In genomic region chr2:174598451-174598850, GRCm38 (mm10) we compare ENCODE assay signal across 13 mouse cellular contexts. TPM values are rescaled to one million over a fixed set of nuclear protein-coding genes. Genes with fewer than 3 reads are reported as not detected.
A peak's percentile ranks its signal among the peaks of the same experiment; 100 is the strongest.
DNase-seq lines count a peak whose midpoint lies in the region; ATAC-seq and TF ChIP-seq lines count a peak whose summit lies in the region.
"Had no signal": no experiment of that assay in that cellular context is flagged by ENCODE, and none has a peak within 500 bp of the region (broad histone marks: within the 10 kb centered on the region; RNA-seq: fewer than 3 reads in every experiment).

No protein-coding gene starts in this region.

- no peak overlapping the region for H3K9ac ChIP-seq in kidney, embryonic 14.5 days (ENCODE audit: low read depth, low read length)
- H3K9ac ChIP-seq: forebrain, embryonic 12.5 days; liver, embryonic 13.5 days had no signal

- H3K27me3 ChIP-seq in embryonic facial prominence, embryonic 10.5 days (replicated peaks; ENCODE audit: low read depth, poor library complexity, severe bottlenecking), result no peaks in the 10 kb centered on the region; the same call in 1 of the 2 replicates
- H3K27me3 ChIP-seq in kidney, adult 2 months (replicated peaks; ENCODE audit: control insufficient read depth, insufficient read depth, low read length), result no peaks in the 10 kb centered on the region
- H3K27me3 ChIP-seq in kidney, embryonic 14.5 days (ENCODE audit: control insufficient read depth, insufficient read depth, low read length), result no peaks in the 10 kb centered on the region
- H3K27me3 ChIP-seq: forebrain, embryonic 12.5 days had no signal

- H3K9me3 ChIP-seq in embryonic facial prominence, embryonic 10.5 days, result no peaks in the 10 kb centered on the region
- H3K9me3 ChIP-seq in kidney, embryonic 14.5 days (ENCODE audit: control insufficient read depth, low read length), result no peaks in the 10 kb centered on the region
- H3K9me3 ChIP-seq: forebrain, embryonic 12.5 days; liver, embryonic 13.5 days had no signal

- peak; percentile 34 to 58 for DNase-seq in spleen, postnatal 36 days (ENCODE audit: low spot score in 2 of 2)
- DNase-seq in spleen, postnatal 14 days (ENCODE audit: low spot score in 2 of 2), result no peak
- DNase-seq in embryonic facial prominence, embryonic 10.5 days (ENCODE audit: low spot score), result no peak
- peak; percentile 49 to 53 for DNase-seq in left cerebral cortex, postnatal 14 days (ENCODE audit: low spot score in 2 of 2)
- peak; percentile 55 for DNase-seq in thymus, postnatal 25 days
- no peak for DNase-seq in kidney, adult 2 months
- DNase-seq in gastrocnemius, postnatal 25 days, result no peak
- DNase-seq: cerebellum, adult 18-20 months; kidney, adult 11 months; liver, embryonic 13.5 days; retina, postnatal 1 day had no signal

- H3K4me1 ChIP-seq in embryonic facial prominence, embryonic 10.5 days, result peaks cover 58% of the 10 kb centered on the region
- H3K4me1 ChIP-seq in kidney, adult 2 months (ENCODE audit: control insufficient read depth, insufficient read depth, low read length), result no peaks in the 10 kb centered on the region
- H3K4me1 ChIP-seq in kidney, embryonic 14.5 days (ENCODE audit: control insufficient read depth, insufficient read depth, low read length), result no peaks in the 10 kb centered on the region
- H3K4me1 ChIP-seq: forebrain, embryonic 12.5 days had no signal

- peak overlapping the region; percentile 57 for H3K27ac ChIP-seq in embryonic facial prominence, embryonic 10.5 days (replicated peaks)
- H3K27ac ChIP-seq in kidney, adult 2 months (ENCODE audit: insufficient read depth, low read depth, low read length), result no peak overlapping the region
- no peak overlapping the region for H3K27ac ChIP-seq in kidney, embryonic 14.5 days (ENCODE audit: low read depth, low read length)
- H3K27ac ChIP-seq: forebrain, embryonic 12.5 days; liver, embryonic 13.5 days had no signal

- 81% methylated on average over 12 of the region's 12 CpGs for WGBS in embryonic facial prominence, embryonic 10.5 days
- 35% methylated on average over 12 of the region's 12 CpGs for WGBS in kidney, adult 2 months
- 40% methylated on average over 12 of the region's 12 CpGs for WGBS in kidney, embryonic 14.5 days

- ATAC-seq in kidney, embryonic 14.5 days (ENCODE audit: low FRiP score, low TSS enrichment), result no peak

- intact Hi-C loops in left cerebral cortex, postnatal 14 days (cut with DNase I), result loop anchor here (5.0 kb wide), 1 partner anchor 74 kb away; no protein-coding TSS in a partner anchor

- no peaks in the 10 kb centered on the region for H3K36me3 ChIP-seq in embryonic facial prominence, embryonic 10.5 days (replicated peaks)
- no peaks in the 10 kb centered on the region for H3K36me3 ChIP-seq in kidney, adult 2 months (ENCODE audit: control insufficient read depth, insufficient read depth, low read length)
- no peaks in the 10 kb centered on the region for H3K36me3 ChIP-seq in kidney, embryonic 14.5 days (ENCODE audit: control insufficient read depth, insufficient read depth, low read length)
- H3K36me3 ChIP-seq: forebrain, embryonic 12.5 days; liver, embryonic 13.5 days had no signal

- TF ChIP-seq CTCF in kidney, adult 2 months (conservative IDR thresholded peaks at IDR 0.05; ENCODE audit: insufficient read depth, insufficient read length, low read depth, low read length), result no peak

- H3K4me3 ChIP-seq in embryonic facial prominence, embryonic 10.5 days, result no peak overlapping the region
- no peak overlapping the region for H3K4me3 ChIP-seq in kidney, adult 2 months (ENCODE audit: insufficient read depth, low read depth, low read length)
- no peak overlapping the region for H3K4me3 ChIP-seq in kidney, embryonic 14.5 days (ENCODE audit: low read length)
- H3K4me3 ChIP-seq: forebrain, embryonic 12.5 days; liver, embryonic 13.5 days had no signal

- TF ChIP-seq POLR2A in kidney, adult 2 months (IDR thresholded peaks at IDR 0.05; ENCODE audit: low read depth, low read length), result no peak

- no peak overlapping the region for H3K4me2 ChIP-seq in kidney, embryonic 14.5 days (replicated peaks; ENCODE audit: low read depth, low read length)
- H3K4me2 ChIP-seq: forebrain, embryonic 12.5 days; liver, embryonic 13.5 days had no signal

RNA-seq across cellular contexts. Expression of gene Zfp831, which starts 44.9 kb away (rescaled TPM):
- polyA plus RNA-seq in embryonic facial prominence, embryonic 10.5 days (2016; fragmentation: Nextera tagmentation; extraction: Ambion mirVana), result not detected in 2 replicates
- total RNA-seq in left cerebral cortex, postnatal 14 days (2021), result 1 to 10 TPM; 8.6 to 8.8 TPM
- polyA plus RNA-seq in kidney, adult 2 months (2012; rRNA removed), result 0.03 and 0.34 TPM in 2 replicates
- not detected in 2 replicates for polyA plus RNA-seq in kidney, embryonic 14.5 days (2014; fragmentation: Nextera tagmentation; extraction: Ambion mirVana)
- total RNA-seq in gastrocnemius, postnatal 25 days (2021), result under 1 TPM in 1 of 2 experiments, not detected in 1; 0.03 TPM
- polyA plus RNA-seq: forebrain, embryonic 12.5 days had no signal

Comparison
In these comparisons a context has a peak if more than half of its experiments do, and no peak if none do; other contexts are left out.
1. DNase-seq: peak in spleen, postnatal 36 days (2 of 2), left cerebral cortex, postnatal 14 days (2 of 2) and thymus, postnatal 25 days (single experiment); none in spleen, postnatal 14 days (0 of 2), embryonic facial prominence, embryonic 10.5 days (single experiment), kidney, adult 2 months (single experiment) and gastrocnemius, postnatal 25 days (single experiment).